Mouse (Mus musculus) cerebral cortex, adult 2 months (tissue): ENCODE data around the gene Cxcl3.

Experiments
- whole genome bisulfite sequencing: fragments of 180-500 bp; shearing (Covaris S2); methylation state at CpG from one replicate; pipeline ENCODE4 v1.1.7; 2018; 5-methylcytosine and 5-hydroxymethylcytosine counted together

Cxcl3 gene

GRCm38 (mm10) chr5:90785659-90786588 lies at the start of gene Cxcl3:
TSS of gene Cxcl3 (plus strand) at chr5:90786103.
- WGBS, result 24% methylated on average over 26 of the region's 26 CpGs

DNA sequence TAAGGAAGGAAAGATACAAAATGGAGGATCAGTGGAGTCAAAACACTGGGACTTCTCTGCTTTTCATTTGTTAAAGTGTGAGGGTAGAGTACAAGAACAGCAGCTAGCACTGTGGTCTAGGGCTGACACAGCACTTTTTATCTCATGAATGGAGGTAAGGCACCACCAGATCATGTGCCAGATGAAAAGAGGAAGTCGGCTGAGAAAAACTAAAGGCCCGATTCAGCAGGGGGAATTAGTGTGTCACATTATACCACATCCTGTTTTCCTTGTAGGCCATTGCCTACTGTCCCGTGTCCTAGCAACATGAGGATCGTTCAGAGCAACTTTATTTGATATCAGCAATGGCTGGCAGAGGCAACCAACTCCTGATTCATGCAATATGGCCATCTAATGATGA lies 43.9 kb upstream of the Cxcl3 start:
- WGBS, result 60% methylated on average over 4 of the region's 4 CpGs

- 96% methylated on average over 1 of the region's 1 CpGs for WGBS
These were observed 32.0 kb upstream of the Cxcl3 start for GRCm38 (mm10) chr5:90753934-90754333.

GRCm38 (mm10) chr5:90758020-90758605 lies 27.8 kb upstream of the Cxcl3 start:
- 60% methylated on average over 5 of the region's 5 CpGs for WGBS

GRCm38 (mm10) chr5:90759077-90760065 lies 26.5 kb upstream of the Cxcl3 start, which contains the start of gene Cxcl5:
TSS of gene Cxcl5 (plus strand) at chr5:90759360.
- 2% methylated on average over 32 of the region's 32 CpGs for WGBS

GRCm38 (mm10) chr5:90760303-90760702 lies 25.6 kb upstream of the Cxcl3 start:
- 44% methylated on average over 4 of the region's 4 CpGs for WGBS

- 75% methylated on average over 2 of the region's 2 CpGs for WGBS
These were observed 25.1 kb upstream of the Cxcl3 start for GRCm38 (mm10) chr5:90760844-90761243.

DNA sequence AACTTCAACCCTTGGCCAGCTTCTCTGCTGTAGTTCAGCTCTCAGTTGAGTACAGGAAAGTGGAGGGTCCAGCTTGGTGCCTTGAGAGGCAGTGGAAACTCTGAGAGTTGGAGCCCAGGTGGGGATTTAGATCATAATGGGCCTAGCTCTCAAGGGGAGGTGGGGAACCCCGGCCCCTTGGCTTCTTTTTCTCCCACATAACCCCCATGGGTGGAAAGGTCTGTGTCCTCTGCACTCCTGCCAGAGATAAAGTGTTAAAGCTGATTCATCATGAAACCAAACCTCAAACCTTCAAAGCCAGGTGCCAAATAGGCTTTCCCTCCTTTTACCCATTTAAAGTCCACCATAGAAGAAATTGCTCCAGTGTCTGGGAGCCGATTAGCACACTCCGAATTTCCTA lies 24.1 kb upstream of the Cxcl3 start:
- WGBS, result 87% methylated on average over 3 of the region's 3 CpGs

DNA sequence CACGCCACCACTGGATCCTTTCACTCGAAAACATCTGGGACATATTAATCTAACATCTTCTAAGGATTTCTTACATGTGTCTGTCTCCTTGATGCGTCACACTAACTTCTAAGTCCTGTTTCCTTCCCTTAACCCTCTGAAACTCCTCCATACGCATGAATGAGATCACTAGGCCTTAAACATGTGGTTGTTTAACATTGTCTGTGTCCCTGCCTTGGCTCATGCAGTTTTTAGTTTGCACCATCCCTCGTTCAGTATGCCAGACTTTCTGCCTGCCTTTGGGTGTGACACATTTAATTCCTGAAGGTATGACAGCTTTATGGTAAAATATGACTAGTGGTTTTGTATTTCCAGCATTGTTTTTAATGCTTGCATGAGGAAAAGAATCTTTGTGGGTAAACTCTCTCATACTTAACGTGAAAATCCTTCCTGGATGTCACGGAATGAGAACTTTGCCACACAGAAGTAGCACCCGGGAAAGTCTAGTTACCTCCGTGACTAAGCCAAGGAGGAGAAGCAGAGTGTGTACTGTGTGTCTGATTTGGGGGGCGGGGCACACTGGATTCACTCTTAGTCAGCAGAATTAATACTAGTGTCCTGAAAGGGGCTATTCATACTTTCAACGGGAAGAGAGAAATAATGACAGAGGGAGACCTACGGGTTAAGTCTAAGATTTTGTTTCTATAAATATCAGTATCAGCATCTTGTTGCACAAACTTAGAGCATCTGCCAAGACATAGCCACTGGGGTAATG lies 21.8 kb upstream of the Cxcl3 start:
- 85% methylated on average over 12 of the region's 12 CpGs for WGBS

DNA sequence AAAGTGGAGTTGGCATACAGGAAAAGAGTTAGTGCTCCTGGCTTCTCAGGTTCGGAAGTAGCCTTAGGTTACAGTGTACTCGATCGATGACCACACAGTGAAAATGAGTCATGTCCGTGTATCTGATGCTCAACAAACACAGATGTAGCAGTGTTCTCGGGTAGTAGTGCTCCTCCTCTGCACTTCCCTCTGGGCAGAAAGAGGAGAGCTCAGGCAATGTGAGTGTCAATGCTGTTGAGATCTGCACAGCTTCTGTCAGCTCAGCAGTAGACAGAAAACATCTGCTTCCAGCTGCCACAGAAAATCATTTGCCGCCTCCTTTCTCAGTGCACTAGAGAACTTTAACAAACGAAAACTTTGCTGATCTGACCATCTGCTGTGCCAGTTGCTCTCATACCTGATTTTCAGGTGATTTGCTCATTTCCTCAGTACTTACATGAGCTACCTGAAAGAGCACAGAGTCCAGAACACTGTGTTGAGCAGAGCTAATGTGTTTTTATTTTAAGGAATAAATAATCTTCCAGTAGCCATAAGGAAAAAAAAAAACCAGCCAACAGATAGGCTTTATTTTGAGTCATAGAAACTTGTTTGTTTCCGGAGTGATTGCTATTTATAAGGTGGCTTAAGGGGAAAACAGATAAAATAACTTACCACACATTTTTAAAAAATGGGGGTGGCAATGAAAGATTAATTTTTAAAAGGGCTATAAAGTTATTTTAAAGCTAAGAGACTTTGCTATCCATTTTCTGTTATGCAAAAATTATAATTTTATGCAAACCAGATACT lies 19.9 kb upstream of the Cxcl3 start:
- 82% methylated on average over 8 of the region's 8 CpGs for WGBS

GRCm38 (mm10) chr5:90768218-90768617 lies 17.7 kb upstream of the Cxcl3 start, which contains the start of gene Ppbp:
TSS of gene Ppbp (plus strand) at chr5:90768518.
- WGBS, result 73% methylated on average over 3 of the region's 3 CpGs

DNA sequence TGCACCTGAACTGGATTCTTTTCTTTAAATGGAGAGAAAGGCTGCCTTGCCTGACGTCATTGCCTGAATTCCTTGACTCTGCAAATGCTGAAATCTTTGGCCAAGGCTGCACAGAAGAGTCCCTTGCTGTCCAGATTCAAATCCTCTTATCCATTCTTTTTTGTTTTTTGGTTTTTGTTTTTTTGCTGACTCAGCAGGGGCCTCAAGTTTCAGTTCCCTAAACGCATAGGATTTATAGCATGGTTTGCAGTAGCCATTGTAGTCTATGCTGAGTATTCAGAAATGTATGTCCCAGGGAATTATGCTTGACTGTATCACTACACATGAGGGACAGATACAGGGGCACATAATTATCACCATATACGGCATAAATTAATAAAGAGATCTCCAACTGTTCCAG lies 14.5 kb upstream of the Cxcl3 start:
- 86% methylated on average over 3 of the region's 3 CpGs for WGBS

- WGBS, result 75% methylated on average over 16 of the region's 16 CpGs
These were observed 13.8 kb upstream of the Cxcl3 start, which contains the start of gene Pf4 for GRCm38 (mm10) chr5:90771880-90772653. TSS of gene Pf4 (plus strand) at chr5:90772435.

DNA sequence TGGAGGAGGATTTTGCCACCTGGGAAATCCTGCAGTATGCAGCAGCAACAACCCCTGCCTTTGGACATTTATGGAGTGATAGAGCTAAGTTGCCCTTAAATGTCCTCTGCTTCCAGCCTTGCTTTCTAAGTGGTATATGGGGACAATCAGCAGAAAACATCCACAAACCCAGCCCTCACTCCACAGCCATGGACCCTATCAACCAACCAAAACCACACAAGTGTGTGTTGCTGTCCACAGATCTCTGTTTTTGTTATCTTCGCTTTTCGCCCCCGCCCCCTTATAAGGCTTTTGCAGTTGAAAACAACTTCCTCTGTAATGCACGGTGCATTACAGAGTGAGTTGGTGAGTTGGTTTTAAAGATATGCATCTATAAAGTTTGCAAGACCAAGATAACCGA lies 10.3 kb upstream of the Cxcl3 start:
- WGBS, result 90% methylated on average over 5 of the region's 5 CpGs

- 68% methylated on average over 10 of the region's 10 CpGs for WGBS
These were observed 8.3 kb upstream of the Cxcl3 start for GRCm38 (mm10) chr5:90777621-90778020.

GRCm38 (mm10) chr5:90778856-90779255 lies 7.0 kb upstream of the Cxcl3 start:
- WGBS, result 81% methylated on average over 6 of the region's 6 CpGs

DNA sequence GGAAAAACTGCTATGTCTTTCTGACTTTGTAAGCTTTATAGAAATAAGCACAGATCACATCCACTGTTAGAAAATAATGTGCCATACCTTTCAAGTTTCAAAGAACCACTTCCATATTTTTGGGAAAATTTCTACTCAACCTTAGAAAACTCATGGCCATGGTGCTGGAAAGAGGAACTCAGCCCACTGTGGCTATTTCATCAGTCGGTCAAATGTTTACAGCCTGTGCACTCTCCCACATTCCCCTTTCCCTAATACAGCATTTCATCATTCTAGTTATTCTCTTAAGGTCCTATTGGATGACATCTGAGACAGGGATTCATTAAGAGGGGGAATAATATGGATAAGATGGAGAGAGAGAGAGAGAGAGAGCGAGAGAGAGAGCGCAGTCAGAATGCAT lies 2.2 kb upstream of the Cxcl3 start:
- WGBS, result 93% methylated on average over 3 of the region's 3 CpGs

GRCm38 (mm10) chr5:90788114-90788513 lies 2.2 kb downstream of the Cxcl3 start:
- 81% methylated on average over 4 of the region's 4 CpGs for WGBS

- 88% methylated on average over 11 of the region's 11 CpGs for WGBS
These were observed 3.6 kb downstream of the Cxcl3 start for GRCm38 (mm10) chr5:90789306-90790073.
